Mouse (Mus musculus): ENCODE results near the gene Bbs1. TPM values are rescaled to one million over a fixed set of nuclear protein-coding genes. Genes with fewer than 3 reads are reported as not detected.
A peak's percentile ranks its signal among the peaks of the same experiment; 100 is the strongest.
"Not testable (repeated sequence)": the region's sequence is repeated elsewhere in the genome, so short reads cannot be mapped to it uniquely, and the experiment has no call there.

The Bbs1 gene
- polyA plus RNA-seq (2015; fragmentation: Nextera tagmentation; extraction: Ambion mirVana) = 1.0 TPM in 2 replicates

DNA sequence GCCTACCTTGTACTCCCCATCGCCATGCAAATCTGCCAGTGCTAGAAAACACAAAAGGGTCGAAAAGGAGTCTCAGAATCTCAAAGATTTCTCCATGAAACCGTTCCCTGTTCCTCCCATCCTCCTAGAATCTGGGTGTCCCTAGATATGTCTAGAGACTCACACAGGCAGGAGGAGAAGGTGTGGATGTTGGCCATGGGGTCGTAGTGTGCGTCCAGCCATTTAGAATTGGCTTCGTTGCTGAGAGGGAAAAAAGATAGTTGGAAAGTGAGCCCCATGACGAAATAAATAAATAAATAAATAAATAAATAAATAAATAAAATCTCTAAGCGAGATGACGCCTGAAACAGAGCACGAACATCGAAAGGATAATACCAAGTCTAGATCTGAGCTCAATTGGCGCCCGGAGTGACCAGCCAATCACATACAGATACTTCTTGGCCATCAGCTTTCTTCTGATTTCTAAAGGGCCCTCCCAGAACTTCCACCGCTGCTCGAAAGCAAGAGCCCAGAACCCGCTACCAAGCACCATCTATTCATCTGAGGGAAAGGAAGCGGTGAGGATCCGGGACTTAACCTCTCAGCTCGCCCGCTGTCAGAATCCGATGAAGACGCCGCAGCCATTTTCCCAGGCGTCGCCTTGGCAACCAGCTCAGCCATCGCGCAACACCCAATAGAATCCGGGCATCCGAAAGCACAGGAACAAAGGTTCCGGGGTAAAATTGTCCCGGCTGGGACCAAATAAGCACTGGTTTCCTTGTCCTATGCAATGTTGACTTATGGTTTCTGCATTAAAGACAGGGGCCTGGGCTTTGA lies at the start of gene Bbs1:
Gene Bbs1, minus strand, starts transcription at position 650 of the 816 bp plus-strand sequence.
- Histone ChIP-seq H3K9me3 (replicated peaks) (no peaks in the 10 kb centered on the region), H3K4me2 (peak within 1 kb of the TSS; percentile 87), H3K9ac (peak within 1 kb of the TSS; percentile 61), H3K27me3 (no peaks in the 10 kb centered on the region), H3K27ac (replicated peaks) (no peak within 1 kb of the TSS), H3K4me1 (replicated peaks) (peaks cover 13% of the 10 kb centered on the region), H3K36me3 (replicated peaks) (peaks cover 26% of the 10 kb centered on the region), H3K4me3 (replicated peaks) (peak within 1 kb of the TSS; percentile 76)
- ATAC-seq (ENCODE audit: insufficient read depth) = peak; percentile 41; the same call in 1 of the 2 replicates
- WGBS (ENCODE audit: insufficient replicate concordance) = 8% methylated on average over 31 of the region's 31 CpGs

DNA sequence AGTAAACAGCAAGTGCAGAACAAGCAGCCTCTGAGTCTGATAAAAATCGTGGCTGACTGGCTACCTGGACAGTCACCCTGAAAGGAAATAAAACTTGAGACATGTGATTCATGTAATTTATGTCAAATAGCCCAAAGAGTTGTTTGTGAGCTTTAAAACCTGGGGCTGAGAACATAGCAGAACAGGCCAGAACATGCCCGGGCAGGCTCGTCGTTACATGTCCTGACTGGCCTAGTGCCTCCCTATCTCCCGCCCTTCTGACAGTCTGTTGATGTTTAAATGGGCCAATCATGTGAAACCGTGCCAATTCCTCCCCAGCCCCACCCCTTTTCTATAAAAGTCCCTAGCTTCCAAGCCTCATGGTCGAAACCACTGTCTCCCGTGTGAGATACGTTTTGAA lies 42.2 kb upstream of the Bbs1 start:
- not testable (repeated sequence) for ATAC-seq (ENCODE audit: insufficient read depth); H3K36me3 ChIP-seq (replicated peaks); H3K9me3 ChIP-seq (replicated peaks); H3K4me1 ChIP-seq (replicated peaks); H3K4me3 ChIP-seq (replicated peaks); H3K27ac ChIP-seq (replicated peaks); H3K9ac ChIP-seq; H3K4me2 ChIP-seq
- H3K27me3 ChIP-seq = peaks cover 38% of the 10 kb centered on the region
- 73% methylated on average over 9 of the region's 9 CpGs for WGBS (ENCODE audit: insufficient replicate concordance)

DNA sequence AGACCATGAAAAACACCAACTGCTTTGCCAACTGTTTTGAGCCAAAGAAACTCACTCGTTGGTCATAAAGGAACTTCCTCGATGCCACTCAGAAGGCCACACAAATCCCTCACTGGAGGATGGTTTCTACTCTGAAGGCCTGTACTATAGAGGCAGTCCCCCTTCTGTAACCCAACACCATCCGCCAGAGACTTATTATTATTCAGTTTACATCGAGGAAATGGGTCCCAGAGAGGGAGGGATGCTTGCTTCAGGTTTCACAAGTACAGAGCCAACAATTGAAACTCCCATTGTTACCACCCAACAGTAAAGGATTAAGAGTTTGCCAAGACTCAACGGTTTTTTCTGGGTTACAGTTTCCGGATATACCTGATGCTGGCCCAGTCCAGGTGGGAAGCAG lies 39.1 kb upstream of the Bbs1 start:
- 38% methylated on average over 6 of the region's 6 CpGs for WGBS (ENCODE audit: insufficient replicate concordance)
- no peak overlapping the region for H3K9ac ChIP-seq
- no peaks in the 10 kb centered on the region for H3K36me3 ChIP-seq (replicated peaks)
- peaks cover 68% of the 10 kb centered on the region for H3K27me3 ChIP-seq
- H3K9me3 ChIP-seq (replicated peaks) = no peaks in the 10 kb centered on the region
- ATAC-seq (ENCODE audit: insufficient read depth) = no peak
- no peak overlapping the region for H3K4me2 ChIP-seq
- H3K27ac ChIP-seq (replicated peaks) = no peak overlapping the region
- H3K4me1 ChIP-seq (replicated peaks) = peaks cover 15% of the 10 kb centered on the region
- H3K4me3 ChIP-seq (replicated peaks) = no peak overlapping the region

DNA sequence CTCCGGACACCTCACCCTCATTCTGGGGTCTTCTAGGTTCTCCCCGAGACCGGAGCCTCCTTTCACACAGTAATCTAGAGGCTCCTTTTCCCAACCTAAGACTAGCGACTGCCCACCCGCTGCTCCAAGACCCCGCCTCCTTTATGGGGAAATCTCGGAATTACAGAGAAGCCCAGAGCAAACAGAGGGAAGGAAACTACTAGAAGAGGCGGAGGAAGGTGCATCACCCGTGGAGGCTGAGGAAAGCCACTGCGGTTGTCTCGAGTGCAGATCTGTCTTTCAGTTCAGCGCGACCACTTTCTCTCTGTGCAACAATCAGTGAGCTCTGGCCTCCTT lies 36.8 kb upstream of the Bbs1 start:
- H3K4me3 ChIP-seq (replicated peaks) = peak overlapping the region; percentile 58
- H3K4me1 ChIP-seq (replicated peaks) = peaks cover 15% of the 10 kb centered on the region
- H3K4me2 ChIP-seq = peak overlapping the region; percentile 85
- H3K9me3 ChIP-seq (replicated peaks) = no peaks in the 10 kb centered on the region
- peaks cover 83% of the 10 kb centered on the region for H3K27me3 ChIP-seq
- no peak for ATAC-seq (ENCODE audit: insufficient read depth)
- 6% methylated on average over 13 of the region's 13 CpGs for WGBS (ENCODE audit: insufficient replicate concordance)
- H3K36me3 ChIP-seq (replicated peaks) = no peaks in the 10 kb centered on the region
- H3K27ac ChIP-seq (replicated peaks) = no peak overlapping the region
- H3K9ac ChIP-seq = no peak overlapping the region

DNA sequence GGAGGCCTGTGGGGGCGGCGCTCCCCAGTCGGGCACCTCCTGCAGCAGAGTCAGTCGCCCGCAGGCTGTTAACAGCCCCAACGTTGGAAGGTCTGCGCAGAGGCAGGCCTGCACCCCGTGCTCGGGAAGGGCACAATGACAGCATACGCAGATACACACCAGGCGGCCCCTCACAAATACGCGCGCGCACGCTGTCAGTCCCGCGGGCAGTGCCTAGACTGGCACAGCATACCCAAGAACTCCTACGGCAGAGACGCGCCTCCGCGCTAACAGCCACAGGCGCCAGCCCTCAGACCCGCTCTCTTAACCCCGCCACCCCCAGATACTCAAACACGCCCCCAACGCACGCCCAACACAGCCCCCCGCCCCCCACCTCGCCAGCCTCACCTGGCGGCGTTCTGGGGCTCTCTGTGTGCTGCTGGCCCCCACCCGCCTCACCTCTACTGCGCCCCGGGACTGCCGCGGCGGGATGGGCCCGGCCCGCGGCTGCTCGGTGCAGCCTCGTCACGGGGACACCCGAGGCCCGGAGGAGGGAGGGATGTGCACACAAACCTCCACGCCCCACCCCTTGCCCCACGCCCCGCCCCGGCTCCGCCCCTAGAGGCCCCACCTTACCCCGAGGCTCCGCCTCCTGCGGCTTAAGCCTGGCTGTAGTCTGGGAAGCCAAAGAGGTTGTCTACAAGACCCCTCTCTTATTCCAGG lies 36.3 kb upstream of the Bbs1 start, which contains the start of gene Peli3:
Gene Peli3, minus strand, starts transcription at position 577 of the 702 bp plus-strand sequence.
- peak within 1 kb of the TSS; percentile 42 for H3K9ac ChIP-seq
- ATAC-seq (ENCODE audit: insufficient read depth) = peak; percentile 88
- H3K9me3 ChIP-seq (replicated peaks) = no peaks in the 10 kb centered on the region
- H3K36me3 ChIP-seq (replicated peaks) = no peaks in the 10 kb centered on the region
- peak within 1 kb of the TSS; percentile 58 for H3K4me3 ChIP-seq (replicated peaks)
- no peak within 1 kb of the TSS for H3K27ac ChIP-seq (replicated peaks)
- peaks cover 84% of the 10 kb centered on the region for H3K27me3 ChIP-seq
- WGBS (ENCODE audit: insufficient replicate concordance) = 1% methylated on average over 55 of the region's 55 CpGs
- H3K4me1 ChIP-seq (replicated peaks) = peaks cover 15% of the 10 kb centered on the region
- H3K4me2 ChIP-seq = peak within 1 kb of the TSS; percentile 85

DNA sequence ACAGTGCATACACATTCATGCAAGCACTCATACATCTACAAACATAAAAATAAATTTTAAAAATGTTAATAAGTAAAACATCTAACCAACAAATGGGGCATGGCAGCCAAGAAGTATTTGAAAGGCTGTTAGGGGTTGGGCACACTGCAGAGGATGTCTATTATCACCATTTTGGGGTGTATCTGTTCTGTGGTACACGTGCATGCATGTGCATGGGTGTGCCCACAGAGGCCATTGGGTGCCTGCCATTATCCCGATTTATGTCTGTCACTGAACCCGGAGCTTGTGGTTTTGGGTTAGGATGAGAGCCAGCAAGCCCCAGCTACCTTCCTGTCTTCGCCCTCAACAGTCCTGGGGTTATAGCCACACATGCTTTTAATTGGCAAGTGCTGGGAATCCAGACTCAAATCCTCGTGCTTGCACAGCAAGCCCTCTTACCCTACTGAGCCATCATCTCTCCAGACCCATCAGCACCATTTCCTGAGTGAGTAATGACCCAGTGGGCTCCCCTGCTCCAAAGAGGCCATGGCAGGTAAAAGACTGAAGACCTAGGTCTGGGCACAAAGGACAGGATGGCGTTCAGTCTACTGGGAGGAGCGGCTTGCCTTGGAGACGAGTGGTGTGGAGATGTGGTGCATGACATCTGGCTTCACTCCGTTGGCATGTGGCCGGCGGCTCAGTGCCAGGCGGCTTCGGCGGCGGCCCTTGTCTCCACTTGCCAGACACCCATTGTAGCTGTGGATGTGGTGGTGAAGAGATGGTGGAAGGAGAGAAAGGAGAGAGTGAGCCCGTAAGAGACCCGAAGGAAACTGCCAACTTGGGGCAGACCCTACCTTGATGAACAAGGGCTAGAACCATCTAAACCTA lies 31.2 kb upstream of the Bbs1 start:
- no peaks in the 10 kb centered on the region for H3K9me3 ChIP-seq (replicated peaks)
- H3K27ac ChIP-seq (replicated peaks) = no peak overlapping the region
- no peak for ATAC-seq (ENCODE audit: insufficient read depth)
- peaks cover 47% of the 10 kb centered on the region for H3K27me3 ChIP-seq
- no peak overlapping the region for H3K4me2 ChIP-seq
- no peak overlapping the region for H3K9ac ChIP-seq
- peaks cover 5% of the 10 kb centered on the region for H3K4me1 ChIP-seq (replicated peaks)
- no peaks in the 10 kb centered on the region for H3K36me3 ChIP-seq (replicated peaks)
- H3K4me3 ChIP-seq (replicated peaks) = no peak overlapping the region
- 67% methylated on average over 17 of the region's 17 CpGs for WGBS (ENCODE audit: insufficient replicate concordance)

DNA sequence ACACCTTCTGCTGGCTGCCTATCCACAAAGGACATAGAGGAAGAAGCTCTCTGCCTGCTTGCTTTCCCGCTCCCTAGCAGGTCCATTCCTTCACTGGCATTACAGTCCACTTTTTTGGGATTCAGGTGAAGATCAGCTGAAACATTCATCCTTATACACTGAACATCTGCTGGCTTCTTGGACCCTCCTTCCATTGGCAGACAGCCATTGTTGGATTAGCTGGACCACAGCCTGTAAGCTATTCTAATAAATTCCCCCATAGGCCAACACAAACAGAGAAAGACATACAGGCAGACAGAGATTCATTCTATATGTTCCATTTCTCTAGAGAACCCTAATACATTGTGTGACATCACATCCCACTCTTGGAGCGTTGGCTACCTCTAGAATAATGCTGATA lies 30.5 kb upstream of the Bbs1 start:
- peaks cover 39% of the 10 kb centered on the region for H3K27me3 ChIP-seq
- ATAC-seq (ENCODE audit: insufficient read depth) = no peak
- no peak overlapping the region for H3K4me3 ChIP-seq (replicated peaks)
- no peak overlapping the region for H3K4me2 ChIP-seq
- no peaks in the 10 kb centered on the region for H3K4me1 ChIP-seq (replicated peaks)
- H3K9me3 ChIP-seq (replicated peaks) = no peaks in the 10 kb centered on the region
- WGBS (ENCODE audit: insufficient replicate concordance) = 53% methylated on average over 2 of the region's 2 CpGs
- no peaks in the 10 kb centered on the region for H3K36me3 ChIP-seq (replicated peaks)
- H3K9ac ChIP-seq = no peak overlapping the region
- no peak overlapping the region for H3K27ac ChIP-seq (replicated peaks)

DNA sequence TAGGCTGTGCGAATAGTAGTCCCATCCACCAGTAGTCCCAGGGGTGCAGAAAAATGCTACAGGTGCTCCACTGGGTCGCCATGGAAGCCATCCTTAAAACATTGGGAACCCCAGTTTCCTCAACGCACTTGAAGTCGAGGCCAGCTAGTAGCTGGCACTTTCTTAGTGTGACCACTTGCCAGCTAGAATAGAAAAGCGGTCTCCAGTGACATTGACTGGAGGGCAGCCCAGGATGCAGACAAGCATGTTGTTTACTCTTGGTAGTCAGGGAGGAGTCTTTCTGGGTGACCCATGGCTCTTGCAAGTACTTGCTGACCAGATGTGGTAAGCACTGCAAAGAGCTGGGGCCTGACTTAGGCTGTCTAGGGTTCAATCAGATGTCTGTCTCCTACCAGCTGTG lies 22.4 kb upstream of the Bbs1 start:
- peak overlapping the region; percentile 78 for H3K4me3 ChIP-seq (replicated peaks)
- H3K9ac ChIP-seq = no peak overlapping the region; the same call in 1 of the 2 replicates
- peaks cover 21% of the 10 kb centered on the region for H3K36me3 ChIP-seq (replicated peaks)
- H3K27me3 ChIP-seq = no peaks in the 10 kb centered on the region
- ATAC-seq (ENCODE audit: insufficient read depth) = no peak
- H3K9me3 ChIP-seq (replicated peaks) = no peaks in the 10 kb centered on the region
- WGBS (ENCODE audit: insufficient replicate concordance) = 69% methylated on average over 5 of the region's 5 CpGs
- H3K4me1 ChIP-seq (replicated peaks) = peaks cover 27% of the 10 kb centered on the region
- peak overlapping the region; percentile 59 for H3K27ac ChIP-seq (replicated peaks)
- peak overlapping the region; percentile 81 for H3K4me2 ChIP-seq

DNA sequence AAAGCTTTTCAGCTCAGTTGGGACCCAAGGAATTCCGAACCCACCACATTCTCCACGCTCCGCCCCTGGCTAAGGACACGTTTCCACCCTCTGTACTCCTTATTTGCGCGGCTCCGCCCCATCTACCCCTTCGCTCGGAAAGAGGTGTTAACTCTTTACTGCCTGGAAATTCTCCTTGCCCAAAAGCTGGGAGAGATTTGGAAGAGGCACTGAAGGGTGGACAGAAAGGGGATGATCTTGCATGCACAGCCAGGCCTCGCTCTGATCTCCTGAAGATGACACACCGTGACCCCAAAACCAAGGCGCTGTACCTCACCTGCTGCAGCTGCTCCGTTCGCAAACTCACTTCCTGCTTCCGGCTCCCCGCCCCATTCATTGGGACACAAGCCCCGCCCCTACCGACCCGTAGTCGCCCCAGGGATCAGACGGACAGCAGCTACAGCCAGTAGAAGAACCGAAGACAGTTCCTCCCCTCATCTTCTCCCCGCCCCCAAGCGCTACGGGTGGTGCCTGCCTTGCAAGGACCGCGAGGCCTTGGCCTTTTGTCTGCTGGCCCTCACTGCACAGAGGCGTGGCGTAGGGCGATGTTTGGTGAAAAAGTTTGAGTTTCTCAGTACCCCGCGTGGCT lies 21.6 kb upstream of the Bbs1 start, which contains the start of gene Dpp3:
Gene Dpp3, minus strand, starts transcription at position 384 of the 628 bp plus-strand sequence.
- no peaks in the 10 kb centered on the region for H3K9me3 ChIP-seq (replicated peaks)
- peak within 1 kb of the TSS; percentile 66 for H3K9ac ChIP-seq
- H3K27ac ChIP-seq (replicated peaks) = peak within 1 kb of the TSS; percentile 59
- H3K27me3 ChIP-seq = no peaks in the 10 kb centered on the region
- H3K36me3 ChIP-seq (replicated peaks) = peaks cover 29% of the 10 kb centered on the region
- H3K4me1 ChIP-seq (replicated peaks) = peaks cover 27% of the 10 kb centered on the region
- peak within 1 kb of the TSS; percentile 81 for H3K4me2 ChIP-seq
- peak; percentile 99 for ATAC-seq (ENCODE audit: insufficient read depth)
- WGBS (ENCODE audit: insufficient replicate concordance) = 0% methylated on average over 32 of the region's 32 CpGs
- H3K4me3 ChIP-seq (replicated peaks) = peak within 1 kb of the TSS; percentile 78

DNA sequence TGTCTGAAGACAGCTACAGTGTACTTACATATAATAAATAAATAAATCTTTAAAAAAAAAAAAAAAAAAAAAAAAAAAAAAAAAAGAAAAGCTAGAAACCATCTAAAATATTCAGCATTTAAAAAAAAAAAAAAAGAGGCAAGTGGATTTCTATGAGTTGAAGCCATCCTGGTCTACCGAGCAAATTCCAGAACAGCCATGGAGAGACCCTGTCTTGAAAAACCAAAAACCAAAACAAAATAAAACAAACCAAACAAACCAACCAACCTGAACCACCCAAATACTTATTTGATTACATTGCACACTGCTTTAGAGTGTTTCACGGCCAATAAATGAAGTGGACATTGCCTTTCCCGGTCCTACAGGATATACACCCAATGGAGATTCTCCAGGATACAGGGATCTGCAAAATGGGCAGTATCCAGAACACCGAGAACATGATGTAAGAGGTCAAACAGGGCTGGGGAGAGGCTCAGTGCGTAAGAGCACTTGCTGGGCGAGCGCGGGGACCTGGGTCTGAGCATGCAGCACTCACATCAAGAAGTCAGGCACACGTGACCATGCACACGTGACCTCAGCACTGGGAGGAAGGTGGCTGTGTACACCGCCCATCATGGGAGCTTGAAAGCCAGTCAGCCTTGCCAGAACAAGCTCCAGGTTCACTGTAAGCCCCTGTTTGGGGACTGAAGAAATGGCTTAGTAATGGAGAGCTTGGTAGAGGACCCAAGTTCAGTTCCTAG lies 18.9 kb upstream of the Bbs1 start:
- H3K36me3 ChIP-seq (replicated peaks) = peaks cover 56% of the 10 kb centered on the region
- H3K4me3 ChIP-seq (replicated peaks) = no peak overlapping the region
- H3K27me3 ChIP-seq = no peaks in the 10 kb centered on the region
- H3K4me2 ChIP-seq = no peak overlapping the region
- no peaks in the 10 kb centered on the region for H3K9me3 ChIP-seq (replicated peaks)
- peaks cover 27% of the 10 kb centered on the region for H3K4me1 ChIP-seq (replicated peaks)
- H3K9ac ChIP-seq = no peak overlapping the region
- no peak for ATAC-seq (ENCODE audit: insufficient read depth)
- 87% methylated on average over 11 of the region's 11 CpGs for WGBS (ENCODE audit: insufficient replicate concordance)
- H3K27ac ChIP-seq (replicated peaks) = no peak overlapping the region

Data from liver, embryonic 15.5 days (tissue).